ENCODE assay signal across 26 mouse cellular contexts in the genomic region with DNA sequence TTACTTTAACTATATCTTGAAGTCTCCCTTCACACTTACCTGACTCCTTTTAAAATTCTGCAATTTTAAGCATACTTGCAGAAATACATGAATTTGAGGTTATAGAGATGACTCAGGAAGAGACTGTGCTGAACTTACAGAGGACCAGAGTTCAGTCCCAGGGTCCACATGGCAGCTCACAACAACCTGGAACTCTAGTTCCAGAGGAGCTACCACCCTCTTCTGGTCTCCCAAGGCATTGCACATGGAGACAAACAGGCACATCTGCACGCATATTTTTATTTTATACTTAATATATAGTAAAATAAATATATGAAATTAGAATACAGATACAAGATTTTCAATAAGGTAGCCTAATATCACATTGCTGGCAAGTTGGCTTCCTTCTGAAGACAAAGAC.
"Had no signal": no experiment of that assay in that cellular context is flagged by ENCODE, and none has a peak within 500 bp of the region (broad histone marks: within the 10 kb centered on the region; RNA-seq: fewer than 3 reads in every experiment).

No protein-coding gene starts in this region.

- H3K4me2 ChIP-seq: heart, embryonic 11.5 days; heart, embryonic 13.5 days; heart, embryonic 15.5 days; hindbrain, embryonic 13.5 days; hindbrain, embryonic 15.5 days; kidney, embryonic 15.5 days; limb, embryonic 13.5 days; limb, embryonic 15.5 days; liver, embryonic 12.5 days had no signal

- H3K4me1 ChIP-seq: heart, embryonic 13.5 days; heart, embryonic 15.5 days; hindbrain, embryonic 13.5 days; hindbrain, embryonic 15.5 days; kidney, embryonic 15.5 days; limb, embryonic 13.5 days; limb, embryonic 15.5 days; liver, embryonic 12.5 days had no signal

- H3K4me3 ChIP-seq: heart, adult 2 months; heart, embryonic 13.5 days; heart, embryonic 15.5 days; hindbrain, embryonic 13.5 days; hindbrain, embryonic 15.5 days; kidney, embryonic 15.5 days; limb, embryonic 13.5 days; limb, embryonic 15.5 days; liver, embryonic 12.5 days had no signal

- H3K9ac ChIP-seq: heart, embryonic 13.5 days; heart, embryonic 15.5 days; hindbrain, embryonic 13.5 days; hindbrain, embryonic 15.5 days; kidney, embryonic 15.5 days; limb, embryonic 13.5 days; limb, embryonic 15.5 days; liver, embryonic 12.5 days; liver, embryonic 14.5 days had no signal

- ATAC-seq: hindbrain, postnatal 0 days; liver, embryonic 12.5 days had no signal

- H3K27me3 ChIP-seq: heart, embryonic 13.5 days; heart, embryonic 15.5 days; hindbrain, embryonic 13.5 days; hindbrain, embryonic 15.5 days; kidney, embryonic 15.5 days; limb, embryonic 13.5 days; limb, embryonic 15.5 days; liver, embryonic 12.5 days had no signal

- H3K27ac ChIP-seq: heart, adult 2 months; heart, embryonic 13.5 days; heart, embryonic 15.5 days; hindbrain, embryonic 13.5 days; hindbrain, embryonic 15.5 days; hindbrain, postnatal 0 days; kidney, embryonic 15.5 days; kidney, postnatal 0 days; limb, embryonic 13.5 days; limb, embryonic 15.5 days; liver, embryonic 12.5 days; liver, embryonic 14.5 days had no signal

- H3K36me3 ChIP-seq: heart, embryonic 13.5 days; heart, embryonic 15.5 days; hindbrain, embryonic 13.5 days; hindbrain, embryonic 15.5 days; kidney, embryonic 15.5 days; limb, embryonic 13.5 days; limb, embryonic 15.5 days; liver, embryonic 12.5 days had no signal

- H3K9me3 ChIP-seq: heart, embryonic 13.5 days; heart, embryonic 15.5 days; hindbrain, embryonic 13.5 days; hindbrain, embryonic 15.5 days; kidney, embryonic 15.5 days; limb, embryonic 13.5 days; limb, embryonic 15.5 days; liver, embryonic 12.5 days had no signal

- DNase-seq: gastrocnemius, postnatal 14 days; gastrocnemius, postnatal 36 days; heart, adult 11 months; heart, adult 2 months; heart, postnatal 14 days; heart, postnatal 36 days; kidney, adult 11 months; kidney, adult 2 months; kidney, adult 9 months; kidney, postnatal 14 days; kidney, postnatal 36 days; layer of hippocampus, adult 9-11 months; layer of hippocampus, postnatal 36 days; left cerebral cortex, postnatal 4 days had no signal
